Comparison of ENCODE assay signal across 10 mouse cellular contexts in genomic region chrX:159829192-159829852, GRCm38 (mm10).
DNase-seq lines count a peak whose midpoint lies in the region; ATAC-seq and TF ChIP-seq lines count a peak whose summit lies in the region.
"Had no signal": no experiment of that assay in that cellular context is flagged by ENCODE, and none has a peak within 500 bp of the region (broad histone marks: within the 10 kb centered on the region; RNA-seq: fewer than 3 reads in every experiment).

No protein-coding gene starts in this region.

- DNase-seq in lung, embryonic 14.5 days, result peak; percentile 11
- DNase-seq in lung, postnatal 0 days (ENCODE audit: low spot score), result no peak
- peak; percentile 20 to 50 for DNase-seq in frontal cortex, adult 2 months (ENCODE audit: extremely low spot score in 1 of 2, low spot score in 1 of 2)
- DNase-seq in mesoderm, embryonic 11.5 days (ENCODE audit: low read depth, low spot score), result peak; percentile 43
- DNase-seq in right cerebral cortex, postnatal 4 days, result peak; percentile 3
- DNase-seq in B cell, adult 2 months, result no peak
- DNase-seq in c-Kit-positive CD71-positive TER-119-positive erythroid progenitor cells, embryonic 14.5 days (ENCODE audit: low spot score), result no peak

- 69% methylated on average over 6 of the region's 6 CpGs for WGBS in lung, embryonic 14.5 days
- WGBS in lung, postnatal 0 days, result 68% methylated on average over 6 of the region's 6 CpGs

- H3K36me3 ChIP-seq in lung, embryonic 14.5 days (ENCODE audit: insufficient read depth), result no peaks in the 10 kb centered on the region
- no peaks in the 10 kb centered on the region for H3K36me3 ChIP-seq in lung, postnatal 0 days (ENCODE audit: insufficient read depth, low read length)
- H3K36me3 ChIP-seq: limb, embryonic 13.5 days had no signal

- H3K27ac ChIP-seq in lung, embryonic 14.5 days (ENCODE audit: low read depth), result no peak overlapping the region
- no peak overlapping the region for H3K27ac ChIP-seq in lung, postnatal 0 days (ENCODE audit: low read length)
- H3K27ac ChIP-seq: limb, embryonic 13.5 days had no signal

- H3K27me3 ChIP-seq in lung, embryonic 14.5 days (ENCODE audit: insufficient read depth, low read length), result no peaks in the 10 kb centered on the region
- no peaks in the 10 kb centered on the region for H3K27me3 ChIP-seq in lung, postnatal 0 days (replicated peaks; ENCODE audit: insufficient read depth, low read length)

- H3K9ac ChIP-seq in lung, embryonic 14.5 days, result no peak overlapping the region
- H3K9ac ChIP-seq in lung, postnatal 0 days (replicated peaks; ENCODE audit: low read depth), result no peak overlapping the region
- H3K9ac ChIP-seq: limb, embryonic 13.5 days had no signal

- TF ChIP-seq EP300 in lung, postnatal 0 days (IDR thresholded peaks at IDR 0.05), result no peak

- no peak overlapping the region for H3K4me3 ChIP-seq in lung, embryonic 14.5 days (ENCODE audit: low read depth, low read length)
- H3K4me3 ChIP-seq in lung, postnatal 0 days (ENCODE audit: low read depth, low read length), result no peak overlapping the region
- H3K4me3 ChIP-seq: limb, embryonic 13.5 days had no signal

- no peak for ATAC-seq in lung, embryonic 14.5 days (ENCODE audit: insufficient read depth)
- ATAC-seq in lung, postnatal 0 days, result no peak
- ATAC-seq in erythroid progenitor cell, adult 5-6 weeks (replicated peaks; ENCODE audit: low FRiP score, poor library complexity, severe bottlenecking), result no peak

- no peaks in the 10 kb centered on the region for H3K9me3 ChIP-seq in lung, embryonic 14.5 days (ENCODE audit: low read depth, low read length)
- H3K9me3 ChIP-seq in lung, postnatal 0 days (ENCODE audit: low read length), result no peaks in the 10 kb centered on the region
- H3K9me3 ChIP-seq: G1E; limb, embryonic 13.5 days had no signal

- TF ChIP-seq CTCF in lung, embryonic 14.5 days (IDR thresholded peaks at IDR 0.05; ENCODE audit: low read depth), result no peak
- no peak for TF ChIP-seq CTCF in lung, postnatal 0 days (IDR thresholded peaks at IDR 0.05)

- H3K4me1 ChIP-seq in lung, embryonic 14.5 days (ENCODE audit: insufficient read depth), result no peaks in the 10 kb centered on the region
- no peaks in the 10 kb centered on the region for H3K4me1 ChIP-seq in lung, postnatal 0 days (ENCODE audit: insufficient read depth, low read depth, low read length)
- H3K4me1 ChIP-seq: limb, embryonic 13.5 days had no signal

- no peak overlapping the region for H3K4me2 ChIP-seq in lung, embryonic 14.5 days
- no peak overlapping the region for H3K4me2 ChIP-seq in lung, postnatal 0 days (replicated peaks; ENCODE audit: low read depth, low read length)
- H3K4me2 ChIP-seq: limb, embryonic 13.5 days had no signal

Comparison
In these comparisons a context has a peak if more than half of its experiments do, and no peak if none do; other contexts are left out.
1. DNase-seq: peak in lung, embryonic 14.5 days (single experiment), frontal cortex, adult 2 months (2 of 2), mesoderm, embryonic 11.5 days (single experiment) and right cerebral cortex, postnatal 4 days (single experiment); none in lung, postnatal 0 days (single experiment), B cell, adult 2 months (0 of 2) and c-Kit-positive CD71-positive TER-119-positive erythroid progenitor cells, embryonic 14.5 days (single experiment).